Mouse (Mus musculus) kidney, postnatal 10 days (tissue): ENCODE data around the gene Tbc1d17.

Source experiments
- DNase-seq: peaks from one replicate; pipeline ENCODE4 v3.0.0; 2021; ENCODE audit warnings: mixed read lengths

The Tbc1d17 gene

DNA sequence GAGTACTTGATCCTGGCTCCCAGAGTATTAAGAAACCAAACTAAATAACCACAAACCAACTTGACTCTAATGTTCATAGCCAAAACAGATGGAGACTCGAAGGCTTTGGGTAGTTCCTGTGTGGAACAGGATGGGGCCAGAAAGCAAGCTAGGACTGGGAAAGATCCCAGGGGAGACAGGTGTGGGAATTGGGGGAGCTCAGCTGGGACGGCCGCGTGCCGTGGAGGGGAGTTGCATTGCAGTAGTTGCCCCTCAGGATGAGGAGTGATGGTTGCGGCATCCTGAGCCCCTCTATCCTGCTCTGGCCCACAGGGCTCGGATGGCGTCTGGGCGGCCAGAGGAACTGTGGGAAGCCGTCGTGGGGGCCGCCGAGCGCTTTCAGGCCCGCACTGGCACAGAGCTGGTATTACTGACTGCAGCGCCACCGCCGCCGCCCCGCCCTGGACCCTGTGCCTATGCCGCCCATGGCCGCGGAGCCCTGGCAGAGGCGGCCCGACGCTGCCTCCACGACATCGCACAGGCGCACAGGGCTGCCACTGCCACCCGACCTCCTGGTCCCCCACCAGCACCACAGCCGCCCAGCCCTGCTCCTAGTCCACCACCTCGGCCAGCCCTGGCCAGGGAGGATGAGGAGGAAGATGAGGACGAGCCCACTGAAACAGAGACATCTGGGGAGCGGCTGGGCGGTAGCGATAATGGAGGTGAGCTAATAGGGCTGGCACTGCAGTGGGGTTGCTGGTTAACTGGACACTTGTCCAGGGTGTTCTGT lies 3.6 kb upstream of the Tbc1d17 start:
- no peak for DNase-seq

- DNase-seq = no peak
These were observed 2.9 kb upstream of the Tbc1d17 start for GRCm38 (mm10) chr7:44851625-44852234.

GRCm38 (mm10) chr7:44850789-44851624 lies 2.1 kb upstream of the Tbc1d17 start:
- no peak for DNase-seq

- peak; percentile 92 for DNase-seq
These were observed 1.3 kb upstream of the Tbc1d17 start for GRCm38 (mm10) chr7:44850146-44850545.

DNA sequence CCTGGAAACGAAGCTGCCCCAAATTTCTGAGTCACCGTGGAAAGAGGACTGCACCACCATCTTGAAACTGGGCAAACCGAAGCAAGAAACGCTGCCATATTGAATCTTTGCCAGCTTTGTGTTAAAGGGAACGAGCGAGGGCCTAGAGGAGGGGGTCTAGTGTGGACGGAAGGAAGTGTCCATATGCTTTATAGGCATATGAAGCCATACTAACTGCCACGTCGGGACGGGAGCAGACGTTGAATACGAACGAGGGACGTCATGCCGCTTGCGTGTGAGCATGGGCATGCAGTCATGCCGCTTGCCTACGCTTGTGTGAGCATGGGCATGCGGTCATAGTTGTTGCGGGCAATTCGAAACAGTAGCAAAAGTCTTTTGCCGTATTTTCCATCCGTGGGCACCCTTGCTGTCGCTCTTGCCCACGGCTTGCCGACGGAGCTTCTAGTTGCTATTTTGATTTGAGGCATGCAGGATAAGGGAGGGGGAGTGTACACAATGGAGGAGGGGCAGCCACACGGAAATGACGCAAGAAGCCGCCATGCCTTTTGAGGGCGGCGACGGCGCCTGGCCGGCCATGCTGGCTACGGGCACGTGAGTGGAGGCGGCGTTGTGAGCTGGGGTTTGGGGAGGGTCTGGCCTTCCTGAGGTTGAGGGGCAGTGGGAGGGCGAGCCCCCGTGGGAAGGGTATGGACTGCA lies 685 bp upstream of the Tbc1d17 start:
- DNase-seq = peak; percentile 95

DNA sequence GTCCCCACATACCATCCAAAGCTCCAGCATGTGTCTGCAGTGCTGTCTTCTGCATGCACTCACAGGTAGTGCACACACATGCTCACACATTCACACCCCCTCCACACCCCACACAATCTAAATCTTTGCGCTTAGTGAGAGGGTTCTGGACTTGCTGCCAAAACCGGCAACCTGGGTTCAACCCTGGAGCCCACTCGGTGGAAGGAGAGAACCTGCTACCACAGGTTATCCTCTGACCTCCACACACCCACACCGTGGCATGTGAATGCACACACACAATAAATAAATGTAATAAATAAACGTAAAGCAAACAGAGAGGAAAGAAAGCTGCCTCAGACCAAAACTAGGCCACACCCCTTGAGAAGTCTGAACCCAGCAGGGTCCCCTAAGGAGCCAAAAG lies 1.1 kb downstream of the Tbc1d17 start:
- no peak for DNase-seq

DNA sequence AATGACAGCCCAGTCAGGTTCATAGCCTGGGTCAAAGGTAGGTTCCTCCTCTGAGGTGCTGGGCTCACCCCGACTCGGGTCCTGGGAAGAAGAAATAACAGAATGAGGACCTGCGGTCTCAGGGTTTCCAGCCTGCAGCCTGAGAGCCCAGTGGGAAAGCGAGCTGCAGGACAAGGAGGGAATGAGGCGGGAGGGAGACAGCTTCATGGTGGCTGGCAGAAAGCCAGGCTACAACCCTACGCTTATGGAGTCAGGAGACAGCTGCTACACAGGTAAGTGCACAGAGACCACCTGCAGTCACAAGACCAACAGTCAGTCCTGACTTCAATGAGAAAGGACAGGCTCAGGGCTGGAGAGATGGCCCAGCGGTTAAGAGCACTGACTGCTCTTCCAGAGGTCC lies 2.1 kb downstream of the Tbc1d17 start:
- DNase-seq = peak; percentile 33

- DNase-seq = no peak
These were observed 3.9 kb downstream of the Tbc1d17 start for GRCm38 (mm10) chr7:44845006-44845405.

DNA sequence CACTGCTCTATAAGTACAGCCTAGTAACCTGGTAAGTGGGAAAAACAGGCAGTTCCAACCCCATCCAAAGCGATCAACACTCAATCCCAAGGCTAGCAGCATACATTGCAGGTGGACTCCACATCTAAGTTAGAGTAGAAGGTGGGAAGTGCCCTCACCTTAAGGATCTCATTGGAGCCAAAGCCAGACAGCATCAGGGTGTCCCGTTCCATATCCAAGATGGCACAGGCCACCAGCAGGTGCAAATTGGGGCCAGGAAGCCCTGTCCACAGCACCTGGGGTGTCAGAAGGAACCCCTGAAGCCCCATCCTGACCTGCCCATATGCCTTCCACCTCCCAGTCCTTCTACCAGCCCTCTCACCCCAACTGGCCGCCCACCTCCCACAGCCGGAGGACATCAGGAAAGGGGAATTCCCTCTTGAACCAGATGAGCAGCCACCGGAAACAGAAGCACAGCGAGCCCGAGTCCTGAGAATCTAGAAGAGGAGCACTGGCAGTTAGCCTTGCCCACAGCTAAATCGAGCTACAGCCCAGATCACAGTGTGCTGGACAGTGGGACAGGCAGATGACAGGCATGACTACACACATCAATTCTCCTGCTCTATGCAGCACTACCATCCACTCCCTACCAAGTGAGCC lies 6.9 kb downstream of the Tbc1d17 start:
- peak; percentile 7 for DNase-seq

DNA sequence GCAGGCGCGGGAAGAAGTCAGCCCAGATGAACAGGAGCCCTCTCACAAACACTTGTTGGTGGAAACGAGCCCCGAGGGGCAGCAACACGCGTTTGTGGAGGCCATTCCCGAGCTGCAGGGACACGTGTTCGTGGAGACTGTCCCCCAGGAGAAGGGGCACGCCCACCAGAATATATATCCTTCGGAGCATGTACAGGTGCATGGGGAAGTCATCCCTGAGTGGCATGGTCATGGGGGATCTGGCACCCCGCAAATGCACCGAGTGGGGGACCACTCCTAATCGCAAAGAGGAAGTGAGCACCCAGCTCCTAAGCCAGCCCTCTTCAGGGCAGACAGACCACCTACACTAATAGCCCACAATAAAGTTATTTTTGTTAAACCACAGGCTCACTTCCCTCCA lies 8.5 kb downstream of the Tbc1d17 start:
- no peak for DNase-seq

- peak; percentile 61 for DNase-seq
These were observed 9.2 kb downstream of the Tbc1d17 start for GRCm38 (mm10) chr7:44839491-44840191.

GRCm38 (mm10) chr7:44839171-44839490 lies 9.7 kb downstream of the Tbc1d17 start:
- no peak for DNase-seq

DNA sequence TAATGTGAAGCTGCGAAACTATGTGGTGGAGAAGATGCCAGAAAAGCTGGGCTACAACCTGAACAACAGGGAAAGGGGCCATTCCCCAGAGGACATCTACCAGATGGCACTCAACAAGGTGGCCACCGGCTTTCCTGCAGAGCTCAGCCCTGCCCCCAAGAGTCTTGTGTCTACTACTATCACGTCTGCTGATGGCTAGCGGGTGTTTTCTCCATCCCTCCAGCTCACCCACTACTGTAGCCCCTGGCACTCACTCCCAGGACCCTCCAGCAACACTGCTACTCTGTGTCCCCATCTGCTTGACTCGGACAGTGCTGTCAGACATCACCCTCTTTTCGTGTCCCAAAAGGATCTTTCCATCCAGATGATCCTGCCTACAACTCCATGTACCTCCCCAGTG lies 10.8 kb downstream of the Tbc1d17 start:
- DNase-seq = no peak

DNA sequence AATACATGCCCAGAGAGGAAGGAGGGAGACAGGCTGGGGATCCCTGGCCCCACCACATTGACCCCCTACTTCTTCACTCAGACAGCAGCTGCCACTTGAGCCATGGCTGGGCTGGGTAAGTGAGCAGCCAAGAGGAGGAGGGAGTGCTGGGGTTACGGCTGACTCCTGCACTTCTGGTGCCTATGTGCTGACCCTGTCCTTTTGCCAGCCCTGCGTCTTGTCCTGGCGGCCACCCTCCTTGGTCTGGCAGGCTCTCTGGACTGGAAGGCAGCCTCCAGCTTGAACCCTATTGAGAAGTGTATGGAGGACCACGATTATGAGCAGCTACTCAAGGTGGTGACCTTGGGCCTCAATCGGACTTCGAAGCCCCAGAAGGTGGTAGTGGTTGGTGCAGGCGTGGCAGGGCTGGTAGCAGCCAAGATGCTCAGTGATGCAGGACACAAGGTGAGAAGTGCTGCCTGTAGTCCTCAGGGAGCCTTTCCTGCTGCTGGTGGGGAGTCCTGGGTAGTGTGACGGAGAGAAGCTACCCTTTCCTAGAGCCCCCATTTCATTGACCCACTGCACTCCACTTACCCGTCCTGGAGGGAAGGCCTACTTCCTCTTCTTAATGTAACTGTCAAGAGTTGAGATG lies 12.3 kb downstream of the Tbc1d17 start:
- no peak for DNase-seq

- DNase-seq = peak; percentile 65
These were observed 12.9 kb downstream of the Tbc1d17 start for GRCm38 (mm10) chr7:44836016-44836404.

DNA sequence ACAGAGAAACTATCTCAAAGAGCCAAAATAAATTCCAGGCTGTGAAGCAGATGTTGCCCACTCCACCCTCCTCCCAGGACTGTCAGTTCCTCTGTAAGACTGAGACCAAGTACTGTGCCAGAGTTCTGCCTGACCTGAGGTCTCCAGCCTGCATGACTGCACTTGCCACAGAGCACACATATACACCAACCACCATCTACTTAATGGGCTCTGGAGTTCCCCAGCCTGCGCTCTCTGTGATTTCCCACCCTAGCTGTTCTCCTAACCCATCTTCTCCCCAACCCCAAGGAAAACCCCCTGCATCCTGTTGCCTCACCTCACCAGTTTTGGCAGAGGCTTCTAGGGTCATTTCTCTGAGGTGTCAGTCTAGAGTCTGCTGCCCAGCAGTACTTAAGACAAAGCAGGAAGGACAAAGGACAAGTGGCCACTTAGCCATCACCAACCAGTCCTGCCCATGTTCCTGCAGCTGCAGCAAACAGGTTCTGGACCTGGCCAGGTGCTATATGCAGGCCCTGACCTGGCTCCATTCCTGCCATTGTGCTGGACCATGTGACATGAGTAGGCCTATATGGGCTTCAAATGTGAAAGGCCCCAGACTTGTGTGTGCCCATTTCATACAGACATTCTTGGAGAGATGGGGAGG lies 13.4 kb downstream of the Tbc1d17 start:
- DNase-seq = no peak

DNA sequence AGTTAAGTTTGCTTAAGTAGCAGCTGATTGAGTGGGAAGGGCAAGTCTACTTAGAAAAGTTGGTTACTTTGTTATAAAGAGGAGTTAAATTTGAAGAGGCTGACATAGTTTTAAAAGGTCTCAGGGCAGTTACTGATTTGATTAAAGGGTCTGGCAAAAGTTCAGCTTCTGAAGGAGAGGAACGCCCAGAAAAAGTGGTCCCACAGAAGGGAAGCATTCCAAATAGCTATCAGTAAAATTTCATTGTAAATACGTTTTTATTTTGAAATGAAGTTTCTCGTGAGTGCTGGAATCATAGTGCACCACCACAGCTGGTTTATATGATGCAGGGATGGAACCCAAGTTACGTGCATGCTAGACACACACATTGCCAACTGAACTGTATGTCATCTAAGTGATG lies 16.1 kb downstream of the Tbc1d17 start:
- no peak for DNase-seq

DNA sequence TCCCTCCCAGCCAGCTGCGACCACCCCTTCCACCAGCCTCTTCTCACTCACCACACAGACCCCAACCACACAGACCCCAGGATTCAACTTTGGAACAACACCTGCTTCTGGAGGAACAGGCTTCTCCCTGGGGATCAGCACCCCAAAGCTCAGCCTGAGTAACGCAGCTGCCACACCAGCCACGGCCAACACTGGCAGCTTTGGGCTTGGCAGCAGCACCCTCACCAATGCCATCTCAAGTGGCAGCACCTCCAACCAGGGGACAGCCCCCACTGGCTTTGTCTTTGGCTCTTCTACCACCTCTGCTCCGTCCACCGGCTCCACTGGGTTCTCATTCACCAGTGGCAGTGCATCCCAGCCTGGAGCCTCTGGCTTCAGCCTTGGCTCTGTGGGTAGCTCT lies 20.2 kb downstream of the Tbc1d17 start:
- no peak for DNase-seq

- DNase-seq = no peak
These were observed 22.1 kb downstream of the Tbc1d17 start for GRCm38 (mm10) chr7:44826771-44827170.

GRCm38 (mm10) chr7:44824872-44825271 lies 24.0 kb downstream of the Tbc1d17 start:
- peak; percentile 88 for DNase-seq

DNA sequence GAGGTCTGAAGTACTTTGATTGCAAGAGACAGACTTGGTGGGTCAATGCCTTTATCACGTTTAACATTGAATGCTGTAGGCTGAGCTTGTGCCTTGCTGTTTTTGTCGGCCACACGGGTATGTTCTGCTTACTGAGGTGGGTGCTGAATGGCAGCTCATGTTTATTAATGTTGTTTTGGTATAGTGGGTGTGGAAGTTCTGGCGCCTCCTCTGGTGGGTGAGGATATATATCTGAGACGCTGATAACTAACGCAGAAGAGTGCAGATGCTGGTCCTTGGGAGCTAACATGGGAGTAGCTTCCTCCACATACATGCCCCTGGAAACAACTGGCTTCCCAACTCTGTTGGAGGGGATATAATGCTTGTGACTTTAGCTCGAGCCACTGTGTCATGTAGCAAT lies 25.5 kb downstream of the Tbc1d17 start:
- DNase-seq = peak; percentile 9
